Mouse (Mus musculus) liver, embryonic 14.5 days (tissue): Measurements from ENCODE around the gene Onecut3. TPM values are rescaled to one million over a fixed set of nuclear protein-coding genes. Genes with fewer than 3 reads are reported as not detected.

Source experiments
- ATAC-seq: fragments of 200-750 bp; cut with Nextera tagmentation; 2 replicates; pipeline ENCODE4 v1.8.0; 2017; ENCODE audit warnings: moderate number of reproducible peaks, mild to moderate bottlenecking, moderate library complexity; ENCODE audit not compliant: insufficient read depth
- DNase-seq, 3 experiments: peaks; one replicate each; pipeline ENCODE4 v3.0.0-alpha.2; 2012 to 2013; ENCODE audit warnings: low read depth in 3 of 3, low spot score in 3 of 3
- H3K27ac ChIP-seq: fragments of 300-500 bp; sonication (generic); 2 replicates; pipeline ENCODE4 v1.5.1; 2014; ENCODE audit warnings: moderate library complexity, mild to moderate bottlenecking, control low read depth, inconsistent platforms
- H3K27me3 ChIP-seq: fragments of 300-500 bp; sonication (generic); 2 replicates; pipeline ENCODE4 v1.6.1; 2014; ENCODE audit warnings: mild to moderate bottlenecking, low read length, moderate library complexity; ENCODE audit not compliant: control insufficient read depth, insufficient read depth
- H3K36me3 ChIP-seq: fragments of 300-500 bp; sonication (generic); replicated peaks from 2 replicates; pipeline ENCODE4 v1.6.1; 2014; ENCODE audit warnings: low read depth; ENCODE audit not compliant: control insufficient read depth, insufficient read depth
- H3K4me1 ChIP-seq, 2 experiments: fragments of 200-500 bp in 1 of 2; fragments of 300-500 bp in 1 of 2; sonication (generic) in 1 of 2; replicated peaks; 2 replicates each; pipeline ENCODE4 v1.6.1; 2012 to 2014; ENCODE audit warnings: antibody characterized with exemption in 1 of 2, inconsistent platforms in 1 of 2, low read length in 1 of 2; ENCODE audit not compliant: control insufficient read depth in 2 of 2, insufficient read depth in 2 of 2
- H3K4me2 ChIP-seq: fragments of 300-500 bp; sonication (generic); 2 replicates; pipeline ENCODE4 v1.6.1; 2014; ENCODE audit warnings: low read depth, mild to moderate bottlenecking, control low read depth, moderate library complexity
- H3K4me3 ChIP-seq, 2 experiments: fragments of 200-500 bp in 1 of 2; fragments of 300-500 bp in 1 of 2; sonication (generic) in 1 of 2; 2 replicates each; pipeline ENCODE4 v1.5.1; 2012 to 2014; ENCODE audit warnings: low read depth in 2 of 2, low read length in 2 of 2, mild to moderate bottlenecking in 2 of 2, control low read depth in 1 of 2, inconsistent platforms in 1 of 2, moderate library complexity in 1 of 2; ENCODE audit not compliant: insufficient read depth in 1 of 2
- H3K9ac ChIP-seq: fragments of 300-500 bp; sonication (generic); replicated peaks from 2 replicates; pipeline ENCODE4 v1.6.1; 2014; ENCODE audit warnings: mild to moderate bottlenecking, control low read depth, moderate library complexity
- H3K9me3 ChIP-seq: fragments of 300-500 bp; sonication (generic); 2 replicates; pipeline ENCODE4 v1.6.1; 2016; ENCODE audit warnings: low read length, mixed read lengths; ENCODE audit not compliant: control insufficient read depth
- CTCF ChIP-seq: IDR thresholded peaks from 2 replicates; pipeline ENCODE4 v1.5.1; 2016; ENCODE audit warnings: antibody characterized with exemption, low read depth, control low read depth
- EP300 ChIP-seq: IDR thresholded peaks from 2 replicates; pipeline ENCODE4 v1.6.1; 2016; ENCODE audit warnings: antibody characterized with exemption, low read depth
- WGBS: fragments of 180-500 bp; shearing (Covaris S2); extraction: QIAGEN DNeasy Blood & Tissue Kit; methylation state at CpG from one replicate; pipeline ENCODE4 v1.1.7; 2014; ENCODE audit not compliant: insufficient replicate concordance; 5-methylcytosine and 5-hydroxymethylcytosine counted together
- polyA plus RNA-seq, 2 experiments: library from polyadenylated mRNA; depleted of rRNA in 1 of 2; stranded (reverse) in 1 of 2; unstranded in 1 of 2; fragments of >200 nt; fragmentation: Nextera tagmentation in 1 of 2; extraction: Ambion mirVana in 1 of 2; gene quantifications; 2 replicates each; pipeline versions ENCODE4 v1.2.1 to v1.2.3; 2012 to 2014

The Onecut3 gene
- polyA plus RNA-seq, 2 experiments: 0.02 TPM; not detected in 1

DNA sequence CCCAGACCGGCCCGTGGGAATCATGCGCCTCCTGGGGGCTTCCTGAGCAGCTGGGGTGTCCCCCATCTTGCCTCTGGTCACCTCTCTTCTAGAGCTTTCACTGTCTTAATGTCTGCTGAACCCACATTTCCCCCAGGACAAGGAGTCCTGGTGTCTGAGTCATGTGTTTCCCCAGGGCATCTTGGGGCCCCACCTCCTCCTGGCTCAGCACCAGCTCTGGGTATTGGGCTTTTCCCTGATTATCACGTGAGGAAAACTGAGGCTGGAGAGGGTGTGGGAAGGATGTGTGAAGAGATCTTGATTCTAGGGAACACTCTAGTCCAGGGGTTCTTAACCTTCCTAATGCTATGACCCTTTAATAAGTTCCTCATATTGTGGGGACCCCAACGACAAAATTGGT is 43.5 kb downstream of the Onecut3 start:
- no peak for DNase-seq
- H3K4me2 ChIP-seq: peak overlapping the region; percentile 69; the same call in 1 of the 2 replicates

DNA sequence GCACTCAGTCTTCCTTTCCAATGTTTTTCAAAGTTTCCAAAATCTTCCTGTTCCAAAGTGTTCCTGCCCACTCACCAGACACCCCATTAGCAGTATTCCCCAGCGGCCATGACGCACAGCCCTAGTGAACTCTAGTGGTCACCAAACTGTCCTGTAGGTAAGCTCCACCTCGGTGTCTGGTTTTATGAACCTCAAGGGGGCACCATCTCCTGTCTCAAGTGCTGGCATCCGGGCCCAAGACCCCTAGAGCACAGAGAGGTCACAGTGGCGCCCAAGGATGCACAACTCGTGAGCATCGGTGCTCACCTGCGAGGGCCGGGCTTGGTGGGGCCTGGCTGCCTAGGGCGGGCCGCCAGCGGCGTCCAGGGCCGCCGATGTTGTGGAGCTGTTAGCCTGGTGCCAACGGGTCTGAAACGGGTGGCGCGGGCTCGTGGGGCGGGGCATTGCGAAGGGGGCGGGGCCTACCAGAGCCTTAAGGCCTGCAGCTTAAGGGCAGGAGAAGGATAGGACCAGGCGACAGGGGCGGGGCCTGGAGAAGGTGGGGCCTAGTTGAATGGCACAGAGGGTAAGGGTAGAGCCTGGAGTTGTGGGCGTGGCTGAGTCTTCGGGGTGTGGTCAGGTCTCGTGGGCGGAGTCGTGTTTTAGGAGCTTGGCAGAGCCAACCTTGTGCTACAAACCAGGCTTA is 44.2 kb downstream of the Onecut3 start, which contains the start of gene Atp8b3:
TSS of gene Atp8b3 (minus strand) at position 415 of the 685 bp plus-strand sequence.
- Histone ChIP-seq H3K4me3 (peak within 1 kb of the TSS; percentile 43 to 48), H3K9ac (peak within 1 kb of the TSS; percentile 35), H3K9me3 (no peaks in the 10 kb centered on the region), H3K36me3 (peaks cover 23% of the 10 kb centered on the region), H3K27ac (peak within 1 kb of the TSS; percentile 58), H3K27me3 (no peaks in the 10 kb centered on the region), H3K4me1 (peaks cover 31 to 46% of the 10 kb centered on the region in 2 experiments), H3K4me2 (peak within 1 kb of the TSS; percentile 69)
- WGBS: 2% methylated on average over 30 of the region's 30 CpGs
- TF ChIP-seq CTCF (peak; percentile 71), EP300 (no peak)
- ATAC-seq: peak; percentile 94
- peak; percentile 97 to 99 (median 98) for DNase-seq

More for the DNA sequence above, 43.5 kb downstream of the Onecut3 start:
- Histone ChIP-seq H3K9me3 (no peaks in the 10 kb centered on the region), H3K4me3 (no peak overlapping the region), H3K27ac (no peak overlapping the region), H3K9ac (no peak overlapping the region), H3K4me1 (peaks cover 37 to 52% of the 10 kb centered on the region in 2 experiments), H3K27me3 (no peaks in the 10 kb centered on the region), H3K36me3 (peaks cover 17% of the 10 kb centered on the region)
- TF ChIP-seq CTCF: no peak
- TF ChIP-seq EP300: no peak
- WGBS: 56% methylated on average over 5 of the region's 5 CpGs
- ATAC-seq: no peak

DNA sequence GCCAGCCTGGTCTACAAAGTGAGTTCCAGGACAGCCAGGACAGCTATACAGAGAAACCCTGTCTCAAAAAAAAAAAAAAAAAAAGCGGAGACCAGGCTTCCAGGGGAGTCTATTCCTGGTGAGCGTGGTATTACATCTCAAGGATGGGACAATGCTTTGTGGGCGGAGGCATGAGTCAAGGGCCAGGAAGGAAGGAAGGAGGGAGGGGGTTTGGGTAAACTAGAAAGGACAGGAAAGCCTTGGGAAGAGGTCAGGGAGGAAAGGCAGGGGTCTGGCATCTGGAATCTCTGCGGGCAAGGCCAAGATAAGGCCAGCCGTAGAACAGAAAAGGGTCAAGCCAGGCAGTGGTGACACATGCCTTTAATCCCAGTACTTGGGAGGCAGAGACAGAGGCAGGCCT is 44.9 kb downstream of the Onecut3 start:
- ATAC-seq: no peak
- peaks cover 24 to 39% of the 10 kb centered on the region in 2 experiments for H3K4me1 ChIP-seq
- peaks cover 29% of the 10 kb centered on the region for H3K36me3 ChIP-seq
- H3K4me3 ChIP-seq: no peak overlapping the region
- TF ChIP-seq CTCF: no peak
- TF ChIP-seq EP300: no peak
- peak overlapping the region; percentile 34 for H3K27ac ChIP-seq
- WGBS: 23% methylated on average over 5 of the region's 5 CpGs
- peak overlapping the region; percentile 69 for H3K4me2 ChIP-seq
- no peaks in the 10 kb centered on the region for H3K27me3 ChIP-seq
- DNase-seq: no peak
- H3K9me3 ChIP-seq: no peaks in the 10 kb centered on the region
- no peak overlapping the region for H3K9ac ChIP-seq

DNA sequence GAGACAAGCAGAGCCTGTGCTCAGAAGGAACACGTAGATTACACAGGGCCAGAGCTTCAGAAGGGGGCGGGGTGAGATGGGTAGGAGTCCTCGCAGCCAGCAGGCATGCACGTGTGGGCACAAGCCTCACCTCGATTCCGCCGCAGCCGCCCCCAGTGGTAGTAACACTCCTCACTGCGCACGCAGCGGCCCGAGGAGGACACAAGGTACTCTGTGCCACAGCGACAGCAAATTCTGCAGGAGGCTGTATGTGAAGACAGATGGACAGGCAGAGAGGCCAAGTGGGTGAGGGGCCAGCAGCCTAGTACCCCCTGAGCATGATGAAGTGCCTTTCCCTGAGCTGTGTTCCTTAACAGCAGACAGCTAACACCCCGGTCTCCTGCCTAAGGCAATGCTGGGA is 49.2 kb downstream of the Onecut3 start:
- Histone ChIP-seq H3K36me3 (peaks cover 55% of the 10 kb centered on the region), H3K4me1 (peaks cover 23 to 32% of the 10 kb centered on the region in 2 experiments), H3K27ac (no peak overlapping the region), H3K9me3 (no peaks in the 10 kb centered on the region), H3K4me2 (no peak overlapping the region), H3K9ac (no peak overlapping the region), H3K27me3 (no peaks in the 10 kb centered on the region), H3K4me3 (no peak overlapping the region)
- TF ChIP-seq EP300: no peak
- TF ChIP-seq CTCF: no peak
- WGBS: 87% methylated on average over 14 of the region's 14 CpGs
- DNase-seq (no peak), ATAC-seq (no peak)

DNA sequence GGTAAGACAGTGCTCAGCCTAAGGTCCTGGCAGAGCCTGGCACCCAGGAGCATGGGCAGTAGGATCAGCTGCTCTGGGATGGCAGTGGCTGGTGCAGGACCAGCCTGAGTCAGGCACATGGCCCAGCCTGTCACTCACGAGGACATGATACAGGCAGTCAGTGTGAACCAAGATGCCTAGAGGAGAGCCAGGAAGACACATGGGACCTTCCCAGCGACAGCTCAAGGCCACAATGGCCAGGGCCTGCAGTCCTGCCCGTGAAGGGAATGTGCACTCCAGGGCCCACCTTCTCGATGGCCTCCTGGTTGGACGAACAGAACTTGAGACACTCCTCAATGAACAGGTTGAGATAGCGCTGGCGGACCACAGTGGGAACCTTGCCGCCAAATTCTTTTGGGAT is 51.0 kb downstream of the Onecut3 start:
- Histone ChIP-seq H3K4me3 (no peak overlapping the region), H3K36me3 (peaks cover 68% of the 10 kb centered on the region), H3K4me2 (no peak overlapping the region), H3K27ac (no peak overlapping the region), H3K27me3 (no peaks in the 10 kb centered on the region), H3K9me3 (no peaks in the 10 kb centered on the region), H3K4me1 (peaks cover 18 to 20% of the 10 kb centered on the region in 2 experiments), H3K9ac (no peak overlapping the region)
- no peak for TF ChIP-seq EP300
- TF ChIP-seq CTCF: no peak
- DNase-seq: no peak
- WGBS: 92% methylated on average over 8 of the region's 8 CpGs
- no peak for ATAC-seq
